Mouse (Mus musculus): ENCODE measurements around the gene Mvp. TPM values are rescaled to one million over a fixed set of nuclear protein-coding genes. Genes with fewer than 3 reads are reported as not detected.

The Mvp gene
- polyA plus RNA-seq, 1 experiment from 2014 or later, result 3.0 TPM

DNA sequence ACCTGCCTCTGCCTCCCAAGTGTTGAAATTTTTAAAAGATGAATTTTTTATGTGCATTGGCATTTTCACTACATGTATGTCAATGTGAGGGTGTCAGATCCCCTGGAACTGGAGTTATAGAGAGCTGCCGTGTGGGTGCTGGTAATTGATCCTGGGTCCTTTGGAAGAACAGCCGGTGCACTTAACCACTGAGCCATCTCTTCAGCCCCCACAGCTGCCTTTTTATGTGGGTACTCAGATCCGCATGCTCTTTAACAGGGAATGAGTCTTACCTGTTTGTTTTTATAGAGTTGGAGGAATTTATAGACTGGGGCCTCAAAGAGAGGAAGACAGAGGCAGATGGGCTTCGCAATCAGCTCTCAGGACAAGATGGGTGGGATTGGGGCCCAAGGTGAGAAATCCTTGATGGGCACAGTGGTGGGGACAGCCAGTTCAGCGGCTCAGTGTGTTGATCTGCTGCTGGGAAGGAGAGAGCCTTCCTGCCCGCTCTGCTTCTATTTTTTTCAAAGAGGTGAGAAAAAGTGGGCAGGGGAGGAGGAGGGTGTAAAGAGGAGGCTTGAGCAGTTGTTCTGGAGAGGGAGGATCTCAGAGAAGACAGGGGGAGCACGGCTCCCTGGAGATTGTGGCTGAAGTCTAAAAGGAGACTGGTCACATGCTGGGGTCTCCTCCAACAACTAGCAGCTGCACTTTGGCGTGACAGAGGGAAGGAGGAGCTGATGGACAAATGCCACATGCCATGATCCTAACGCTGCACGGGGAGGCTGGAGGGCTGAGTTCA, 29.6 kb downstream of the Mvp start:
- Histone ChIP-seq H3K9me3 (ENCODE audit: control insufficient read depth, low read length) (no peaks in the 10 kb centered on the region), H3K4me3 (replicated peaks; ENCODE audit: low read length) (no peak overlapping the region), H3K27ac (ENCODE audit: low read length) (no peak overlapping the region), H3K36me3 (ENCODE audit: control insufficient read depth, insufficient read depth) (no peaks in the 10 kb centered on the region; the same call in 1 of the 2 replicates), H3K4me2 (ENCODE audit: low read length) (no peak overlapping the region), H3K4me1 (replicated peaks; ENCODE audit: control insufficient read depth, insufficient read depth, low read length) (no peaks in the 10 kb centered on the region), H3K9ac (replicated peaks; ENCODE audit: low read depth, low read length) (no peak overlapping the region), H3K27me3 (replicated peaks; ENCODE audit: control insufficient read depth, insufficient read depth, low read length) (no peaks in the 10 kb centered on the region)
- ATAC-seq, result no peak
- 64% methylated on average over 10 of the region's 10 CpGs for WGBS

DNA sequence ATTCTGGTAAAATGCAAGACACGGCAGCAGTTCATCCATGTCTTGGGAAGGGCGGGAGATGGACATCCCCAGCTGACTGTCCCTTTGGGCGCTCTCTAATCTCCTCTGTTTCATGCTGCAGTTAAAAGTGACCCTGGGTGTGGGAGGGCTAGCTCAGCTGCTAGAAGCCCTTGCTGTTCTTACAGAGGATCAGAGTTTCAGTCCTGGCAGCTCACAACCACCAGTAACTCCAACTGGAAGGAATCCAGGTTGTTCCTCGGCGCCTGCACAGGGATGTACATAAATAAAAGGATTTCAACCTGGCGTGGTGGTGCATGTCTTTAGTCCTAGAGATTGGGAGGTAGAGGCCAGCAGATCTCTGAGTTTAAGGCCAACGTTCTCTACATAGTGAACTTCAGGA, 31.3 kb downstream of the Mvp start:
- no peak overlapping the region for H3K4me3 ChIP-seq (replicated peaks; ENCODE audit: low read length)
- 79% methylated on average over 7 of the region's 7 CpGs for WGBS

GRCm38 (mm10) chr7:126982054-126982453, 32.4 kb downstream of the Mvp start:
- H3K4me1 ChIP-seq (replicated peaks; ENCODE audit: control insufficient read depth, insufficient read depth, low read length), result peaks cover 7% of the 10 kb centered on the region
- H3K9me3 ChIP-seq (ENCODE audit: control insufficient read depth, low read length), result no peaks in the 10 kb centered on the region
- H3K27me3 ChIP-seq (replicated peaks; ENCODE audit: control insufficient read depth, insufficient read depth, low read length), result no peaks in the 10 kb centered on the region
- H3K27ac ChIP-seq (ENCODE audit: low read length), result no peak overlapping the region
- peaks cover 9% of the 10 kb centered on the region; the same call in 1 of the 2 replicates for H3K36me3 ChIP-seq (ENCODE audit: control insufficient read depth, insufficient read depth)
- no peak overlapping the region for H3K9ac ChIP-seq (replicated peaks; ENCODE audit: low read depth, low read length)
- no peak overlapping the region for H3K4me2 ChIP-seq (ENCODE audit: low read length)
- no peak for ATAC-seq
- no peak overlapping the region for H3K4me3 ChIP-seq (replicated peaks; ENCODE audit: low read length)
- WGBS, result 97% methylated on average over 4 of the region's 4 CpGs

More for the DNA sequence above, 31.3 kb downstream of the Mvp start:
- no peak overlapping the region for H3K4me2 ChIP-seq (ENCODE audit: low read length)
- peaks cover 9% of the 10 kb centered on the region; the same call in 1 of the 2 replicates for H3K36me3 ChIP-seq (ENCODE audit: control insufficient read depth, insufficient read depth)
- no peaks in the 10 kb centered on the region for H3K9me3 ChIP-seq (ENCODE audit: control insufficient read depth, low read length)
- ATAC-seq, result no peak
- H3K4me1 ChIP-seq (replicated peaks; ENCODE audit: control insufficient read depth, insufficient read depth, low read length), result no peaks in the 10 kb centered on the region
- no peak overlapping the region for H3K27ac ChIP-seq (ENCODE audit: low read length)
- no peaks in the 10 kb centered on the region for H3K27me3 ChIP-seq (replicated peaks; ENCODE audit: control insufficient read depth, insufficient read depth, low read length)
- no peak overlapping the region for H3K9ac ChIP-seq (replicated peaks; ENCODE audit: low read depth, low read length)

GRCm38 (mm10) chr7:126981601-126982000, 32.8 kb downstream of the Mvp start:
- 80% methylated on average over 2 of the region's 2 CpGs for WGBS
- Histone ChIP-seq H3K27ac (ENCODE audit: low read length) (no peak overlapping the region), H3K27me3 (replicated peaks; ENCODE audit: control insufficient read depth, insufficient read depth, low read length) (no peaks in the 10 kb centered on the region), H3K4me3 (replicated peaks; ENCODE audit: low read length) (no peak overlapping the region), H3K4me1 (replicated peaks; ENCODE audit: control insufficient read depth, insufficient read depth, low read length) (peaks cover 10% of the 10 kb centered on the region), H3K4me2 (ENCODE audit: low read length) (no peak overlapping the region), H3K9me3 (ENCODE audit: control insufficient read depth, low read length) (no peaks in the 10 kb centered on the region), H3K36me3 (ENCODE audit: control insufficient read depth, insufficient read depth) (peaks cover 9% of the 10 kb centered on the region; the same call in 1 of the 2 replicates), H3K9ac (replicated peaks; ENCODE audit: low read depth, low read length) (no peak overlapping the region)
- ATAC-seq, result no peak

GRCm38 (mm10) chr7:126978841-126979240, 35.6 kb downstream of the Mvp start:
- Histone ChIP-seq H3K36me3 (ENCODE audit: control insufficient read depth, insufficient read depth) (peaks cover 9% of the 10 kb centered on the region; the same call in 1 of the 2 replicates), H3K4me2 (ENCODE audit: low read length) (no peak overlapping the region), H3K27me3 (replicated peaks; ENCODE audit: control insufficient read depth, insufficient read depth, low read length) (no peaks in the 10 kb centered on the region), H3K9ac (replicated peaks; ENCODE audit: low read depth, low read length) (no peak overlapping the region), H3K9me3 (ENCODE audit: control insufficient read depth, low read length) (no peaks in the 10 kb centered on the region), H3K4me3 (replicated peaks; ENCODE audit: low read length) (no peak overlapping the region), H3K27ac (ENCODE audit: low read length) (no peak overlapping the region), H3K4me1 (replicated peaks; ENCODE audit: control insufficient read depth, insufficient read depth, low read length) (peaks cover 15% of the 10 kb centered on the region)
- no peak for ATAC-seq
- WGBS, result 90% methylated on average over 6 of the region's 6 CpGs

- peak overlapping the region; percentile 92 for H3K4me2 ChIP-seq (ENCODE audit: low read length)
These were observed 37.5 kb downstream of the Mvp start for GRCm38 (mm10) chr7:126976878-126977459.

DNA sequence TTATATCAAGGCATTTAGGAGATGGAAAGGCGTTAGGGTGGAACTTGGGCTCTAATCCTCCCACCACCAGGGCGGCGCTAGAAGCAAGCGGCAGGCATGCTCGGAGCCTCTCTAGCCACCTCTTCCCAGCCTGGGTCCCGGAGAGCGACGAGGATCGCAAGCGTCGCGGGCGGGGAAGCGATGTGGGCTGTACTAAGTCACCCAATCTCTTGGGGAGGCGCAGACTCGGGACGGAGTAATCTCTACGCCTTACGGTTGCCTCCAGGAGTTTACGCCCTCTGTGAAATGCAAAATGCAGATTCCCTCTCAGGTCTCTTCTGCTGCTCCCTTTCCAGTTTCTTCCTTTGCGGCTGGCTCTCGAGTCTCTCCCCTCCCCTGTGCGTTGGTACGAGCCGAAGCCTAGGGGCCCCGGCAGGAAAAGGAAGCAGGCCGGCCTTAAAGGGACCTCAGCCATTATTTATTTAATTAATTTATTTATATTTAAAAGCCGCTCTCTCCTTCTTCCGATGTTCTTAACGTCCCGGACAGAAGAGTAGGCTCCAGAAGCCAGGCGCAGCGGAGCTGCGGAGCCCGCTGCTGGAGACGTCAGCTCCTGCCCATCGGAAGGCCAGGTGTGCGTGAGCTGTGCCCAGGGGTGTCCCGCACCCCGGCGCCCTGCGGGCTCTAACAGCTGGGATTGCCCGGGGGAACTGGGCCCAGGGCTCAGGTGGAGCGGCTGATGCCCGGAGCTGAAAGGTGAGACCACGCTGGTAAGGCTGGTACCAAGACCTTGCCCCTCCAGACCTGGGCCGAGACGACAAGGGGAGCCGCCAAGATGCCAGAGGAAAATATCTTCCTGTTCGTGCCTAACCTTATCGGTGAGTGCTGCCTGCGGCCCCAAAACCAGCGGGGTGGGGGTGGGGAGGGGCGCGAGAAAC, 38.2 kb downstream of the Mvp start, which contains the start of gene Cdiptos:
Cdiptos (minus strand) TSS at position 149 of the 917 bp plus-strand sequence.
- Histone ChIP-seq H3K4me1 (replicated peaks; ENCODE audit: control insufficient read depth, insufficient read depth, low read length) (peaks cover 15% of the 10 kb centered on the region), H3K27me3 (replicated peaks; ENCODE audit: control insufficient read depth, insufficient read depth, low read length) (no peaks in the 10 kb centered on the region), H3K4me2 (ENCODE audit: low read length) (peak within 1 kb of the TSS; percentile 92), H3K9me3 (ENCODE audit: control insufficient read depth, low read length) (no peaks in the 10 kb centered on the region), H3K4me3 (replicated peaks; ENCODE audit: low read length) (peak within 1 kb of the TSS; percentile 78), H3K9ac (replicated peaks; ENCODE audit: low read depth, low read length) (peak within 1 kb of the TSS; percentile 95), H3K36me3 (ENCODE audit: control insufficient read depth, insufficient read depth) (peaks cover 14% of the 10 kb centered on the region), H3K27ac (ENCODE audit: low read length) (peak within 1 kb of the TSS; percentile 99)
- WGBS, result 0% methylated on average over 55 of the region's 55 CpGs
- ATAC-seq, result peak; percentile 98

More at GRCm38 (mm10) chr7:126976878-126977459, 37.5 kb downstream of the Mvp start:
- Histone ChIP-seq H3K27ac (ENCODE audit: low read length) (no peak overlapping the region), H3K9ac (replicated peaks; ENCODE audit: low read depth, low read length) (peak overlapping the region; percentile 95), H3K27me3 (replicated peaks; ENCODE audit: control insufficient read depth, insufficient read depth, low read length) (no peaks in the 10 kb centered on the region), H3K36me3 (ENCODE audit: control insufficient read depth, insufficient read depth) (peaks cover 12% of the 10 kb centered on the region), H3K4me1 (replicated peaks; ENCODE audit: control insufficient read depth, insufficient read depth, low read length) (peaks cover 15% of the 10 kb centered on the region), H3K9me3 (ENCODE audit: control insufficient read depth, low read length) (no peaks in the 10 kb centered on the region), H3K4me3 (replicated peaks; ENCODE audit: low read length) (peak overlapping the region; percentile 78)
- no peak for ATAC-seq
- 31% methylated on average over 14 of the region's 14 CpGs for WGBS

DNA sequence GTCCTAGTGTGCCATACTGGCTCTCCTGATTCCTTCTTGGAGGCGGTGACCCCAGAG, 38.7 kb downstream of the Mvp start, which contains the start of gene Cdipt:
Cdipt (plus strand) TSS at position 22 of the 57 bp plus-strand sequence.
- Histone ChIP-seq H3K4me1 (replicated peaks; ENCODE audit: control insufficient read depth, insufficient read depth, low read length) (peaks cover 15% of the 10 kb centered on the region), H3K9ac (replicated peaks; ENCODE audit: low read depth, low read length) (peak within 1 kb of the TSS; percentile 95), H3K27ac (ENCODE audit: low read length) (peak within 1 kb of the TSS; percentile 99), H3K4me3 (replicated peaks; ENCODE audit: low read length) (peak within 1 kb of the TSS; percentile 78), H3K9me3 (ENCODE audit: control insufficient read depth, low read length) (no peaks in the 10 kb centered on the region), H3K27me3 (replicated peaks; ENCODE audit: control insufficient read depth, insufficient read depth, low read length) (no peaks in the 10 kb centered on the region), H3K36me3 (ENCODE audit: control insufficient read depth, insufficient read depth) (peaks cover 18% of the 10 kb centered on the region), H3K4me2 (ENCODE audit: low read length) (peak within 1 kb of the TSS; percentile 92)
- ATAC-seq, result no peak
- 0% methylated on average over 1 of the region's 1 CpGs for WGBS

DNA sequence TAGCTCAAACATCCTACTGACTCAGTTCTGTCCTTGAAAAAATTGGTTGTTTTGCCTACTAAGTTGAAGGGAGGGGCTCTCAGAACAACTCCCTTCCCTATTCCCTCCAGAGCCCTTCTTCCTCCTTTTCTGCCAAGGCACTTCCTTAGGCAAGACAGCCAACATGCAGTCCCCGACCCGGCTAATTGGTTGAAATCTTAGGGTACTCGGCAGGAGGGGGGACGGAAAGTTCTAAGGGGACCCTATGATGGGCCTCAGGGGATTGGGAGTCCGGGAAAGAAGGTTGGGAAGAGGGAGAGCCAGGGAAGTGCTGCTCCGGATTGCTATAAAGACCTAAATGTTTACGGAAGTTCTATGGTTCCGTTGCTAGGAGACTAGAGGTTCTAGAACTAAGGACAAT, 38.9 kb downstream of the Mvp start:
- Histone ChIP-seq H3K4me2 (ENCODE audit: low read length) (peak overlapping the region; percentile 49), H3K4me3 (replicated peaks; ENCODE audit: low read length) (peak overlapping the region; percentile 78), H3K9me3 (ENCODE audit: control insufficient read depth, low read length) (no peaks in the 10 kb centered on the region), H3K36me3 (ENCODE audit: control insufficient read depth, insufficient read depth) (peaks cover 19% of the 10 kb centered on the region), H3K4me1 (replicated peaks; ENCODE audit: control insufficient read depth, insufficient read depth, low read length) (peaks cover 15% of the 10 kb centered on the region), H3K27ac (ENCODE audit: low read length) (no peak overlapping the region; the same call in 1 of the 2 replicates), H3K27me3 (replicated peaks; ENCODE audit: control insufficient read depth, insufficient read depth, low read length) (no peaks in the 10 kb centered on the region), H3K9ac (replicated peaks; ENCODE audit: low read depth, low read length) (peak overlapping the region; percentile 11; the same call in 1 of the 2 replicates)
- no peak for ATAC-seq
- 9% methylated on average over 8 of the region's 8 CpGs for WGBS

Measured in forebrain, embryonic 16.5 days (tissue).